Mouse (Mus musculus) midbrain, postnatal 0 days (tissue): ENCODE measurements around the gene Agpat1. TPM values are rescaled to one million over a fixed set of nuclear protein-coding genes. Genes with fewer than 3 reads are reported as not detected.
A peak's percentile ranks its signal among the peaks of the same experiment; 100 is the strongest.

Experiments
- ATAC-seq: fragments of 200-750 bp; cut with Nextera tagmentation; 2 replicates; pipeline ENCODE4 v1.8.0; 2017; ENCODE audit warnings: moderate number of reproducible peaks, mild to moderate bottlenecking, moderate TSS enrichment, moderate library complexity; ENCODE audit not compliant: low FRiP score
- DNase-seq: peaks from one replicate; pipeline ENCODE4 v3.0.0-alpha.2; 2015; ENCODE audit warnings: low spot score
- H3K27ac ChIP-seq: fragments of 300-500 bp; sonication (generic); 2 replicates; pipeline ENCODE4 v1.5.1; 2014; ENCODE audit warnings: low read depth, mild to moderate bottlenecking, low read length, mixed read lengths
- H3K27me3 ChIP-seq: fragments of 300-500 bp; sonication (generic); 2 replicates; pipeline ENCODE4 v1.6.1; 2014; ENCODE audit warnings: low read length, control low read depth, mixed read lengths; ENCODE audit not compliant: insufficient read depth
- H3K36me3 ChIP-seq: fragments of 300-500 bp; sonication (generic); 2 replicates; pipeline ENCODE4 v1.6.1; 2014; ENCODE audit warnings: low read length, control low read depth, mixed read lengths; ENCODE audit not compliant: insufficient read depth
- H3K4me1 ChIP-seq: fragments of 300-500 bp; sonication (generic); 2 replicates; pipeline ENCODE4 v1.6.1; 2014; ENCODE audit warnings: mild to moderate bottlenecking, control low read depth, antibody characterized with exemption, low read length, mixed read lengths; ENCODE audit not compliant: insufficient read depth
- H3K4me2 ChIP-seq: fragments of 300-500 bp; sonication (generic); 2 replicates; pipeline ENCODE4 v1.6.1; 2014; ENCODE audit warnings: low read depth, mild to moderate bottlenecking, low read length, mixed read lengths; ENCODE audit not compliant: poor library complexity, severe bottlenecking
- H3K4me3 ChIP-seq: fragments of 300-500 bp; sonication (generic); 2 replicates; pipeline ENCODE4 v1.5.1; 2014; ENCODE audit warnings: low read depth, mild to moderate bottlenecking, low read length, moderate library complexity
- H3K9ac ChIP-seq: fragments of 300-500 bp; sonication (generic); replicated peaks from 2 replicates; pipeline ENCODE4 v1.6.1; 2014; ENCODE audit warnings: mild to moderate bottlenecking, low read length, moderate library complexity, mixed read lengths; ENCODE audit not compliant: poor library complexity, severe bottlenecking
- H3K9me3 ChIP-seq: fragments of 300-500 bp; sonication (generic); 2 replicates; pipeline ENCODE4 v1.6.1; 2016; ENCODE audit warnings: low read length, control low read depth
- CTCF ChIP-seq: IDR thresholded peaks from 2 replicates; pipeline ENCODE4 v1.5.1; 2016; ENCODE audit warnings: antibody characterized with exemption, mild to moderate bottlenecking
- WGBS: fragments of 180-500 bp; shearing (Covaris S2); extraction: QIAGEN DNeasy Blood & Tissue Kit; methylation state at CpG from one replicate; pipeline ENCODE4 v1.1.7; 2014; 5-methylcytosine and 5-hydroxymethylcytosine counted together
- polyA plus RNA-seq: library from polyadenylated mRNA; unstranded; fragments of >200 nt; fragmentation: Nextera tagmentation; extraction: Ambion mirVana; gene quantifications from 2 replicates; pipeline ENCODE4 v1.2.1, GENCODE M21; 2015
- total RNA-seq: library from RNA; depleted of rRNA; stranded (reverse); fragments of >200 nt; gene quantifications from 2 replicates; pipeline ENCODE4 v1.2.3, GENCODE M21; 2014

The Agpat1 gene
- total and polyA plus RNA-seq, 2 experiments from 2014 or later = 103 to 383 TPM

- Histone ChIP-seq H3K27me3 (no peaks in the 10 kb centered on the region), H3K4me3 (peak within 1 kb of the TSS; percentile 99), H3K36me3 (peaks cover 36% of the 10 kb centered on the region), H3K4me1 (peaks cover 7% of the 10 kb centered on the region), H3K4me2 (peak within 1 kb of the TSS; percentile 63), H3K9me3 (no peaks in the 10 kb centered on the region), H3K27ac (peak within 1 kb of the TSS; percentile 85), H3K9ac (peak within 1 kb of the TSS; percentile 95)
- peak; percentile 96 for ATAC-seq
- peak; percentile 99 for DNase-seq
- TF ChIP-seq CTCF = peak; percentile 20; the same call in 1 of the 2 replicates
- under 1% methylated on average over 61 of the region's 66 CpGs for WGBS
Observed at GRCm38 (mm10) chr17:34646906-34647787, 43.1 kb downstream of the Agpat1 start, which contains the start of gene Atf6b. Gene Atf6b (plus strand): TSS chr17:34647146.

- TF ChIP-seq CTCF = no peak
- no peak overlapping the region for H3K27ac ChIP-seq
- no peaks in the 10 kb centered on the region for H3K27me3 ChIP-seq
- H3K4me3 ChIP-seq = peak overlapping the region; percentile 99; the same call in 1 of the 2 replicates
- no peak for DNase-seq
- no peaks in the 10 kb centered on the region for H3K9me3 ChIP-seq
- 85% methylated on average over 16 of the region's 16 CpGs for WGBS
- ATAC-seq = no peak
- H3K4me2 ChIP-seq = peak overlapping the region; percentile 63
- peaks cover 47% of the 10 kb centered on the region for H3K36me3 ChIP-seq
- H3K4me1 ChIP-seq = peaks cover 7% of the 10 kb centered on the region
- H3K9ac ChIP-seq = no peak overlapping the region
Observed at GRCm38 (mm10) chr17:34648141-34648890, 44.3 kb downstream of the Agpat1 start.

- Histone ChIP-seq H3K36me3 (peaks cover 56% of the 10 kb centered on the region), H3K4me3 (no peak overlapping the region), H3K4me1 (peaks cover 7% of the 10 kb centered on the region), H3K9me3 (no peaks in the 10 kb centered on the region), H3K27me3 (no peaks in the 10 kb centered on the region), H3K9ac (no peak overlapping the region), H3K27ac (no peak overlapping the region), H3K4me2 (no peak overlapping the region)
- 90% methylated on average over 18 of the region's 18 CpGs for WGBS
- TF ChIP-seq CTCF = no peak
- no peak for DNase-seq
- ATAC-seq = no peak
Observed at GRCm38 (mm10) chr17:34649106-34649864, 45.2 kb downstream of the Agpat1 start.

- H3K4me2 ChIP-seq = no peak overlapping the region
- DNase-seq = no peak
- H3K4me1 ChIP-seq = peaks cover 7% of the 10 kb centered on the region
- H3K27me3 ChIP-seq = no peaks in the 10 kb centered on the region
- H3K9ac ChIP-seq = no peak overlapping the region
- no peak for ATAC-seq
- no peaks in the 10 kb centered on the region for H3K9me3 ChIP-seq
- H3K4me3 ChIP-seq = no peak overlapping the region
- 93% methylated on average over 14 of the region's 14 CpGs for WGBS
- H3K27ac ChIP-seq = no peak overlapping the region
- no peak for TF ChIP-seq CTCF
- peaks cover 60% of the 10 kb centered on the region for H3K36me3 ChIP-seq
Observed at GRCm38 (mm10) chr17:34650781-34651180, 46.7 kb downstream of the Agpat1 start.

- H3K4me1 ChIP-seq = peaks cover 7% of the 10 kb centered on the region
- peak; percentile 28 for DNase-seq
- no peak for ATAC-seq
- peaks cover 60% of the 10 kb centered on the region for H3K36me3 ChIP-seq
- H3K9ac ChIP-seq = no peak overlapping the region
- no peak overlapping the region for H3K4me3 ChIP-seq
- no peak overlapping the region for H3K27ac ChIP-seq
- H3K4me2 ChIP-seq = no peak overlapping the region
- 46% methylated on average over 19 of the region's 19 CpGs for WGBS
- no peaks in the 10 kb centered on the region for H3K27me3 ChIP-seq
- no peaks in the 10 kb centered on the region for H3K9me3 ChIP-seq
- TF ChIP-seq CTCF = peak; percentile 63
Observed at GRCm38 (mm10) chr17:34651507-34652221, 47.6 kb downstream of the Agpat1 start.
